Mouse (Mus musculus): ENCODE results near the gene Tpt1.

- TF ChIP-seq POLR2A (IDR thresholded peaks at IDR 0.05; ENCODE audit: insufficient read depth, low read depth, low read length): no peak
- TF ChIP-seq CTCF (IDR thresholded peaks at IDR 0.05; ENCODE audit: insufficient read depth, low read depth, low read length): 0 out of 2 replicates have a peak, but pooled peaks have one; percentile 16
These were observed 25.7 kb downstream of the Tpt1 start for GRCm38 (mm10) chr14:75870631-75871030.
